Mouse (Mus musculus) B cell, adult 62 days (primary cell): Measurements from ENCODE around the gene Edc3. TPM values are rescaled to one million over a fixed set of nuclear protein-coding genes. Genes with fewer than 3 reads are reported as not detected.

Experiments used
- total RNA-seq: library from RNA; stranded (reverse); gene quantifications from 4 replicates; pipeline ENCODE4 v1.2.4, GENCODE M21; 2023

Gene Edc3
- 20.1 to 22.5 TPM (median 20.7 TPM) in 4 replicates for total RNA-seq

GRCm38 (mm10) chr9:57708068-57708719, at the start of gene Edc3:
TSS of gene Edc3 (plus strand) at chr9:57708540.

DNA sequence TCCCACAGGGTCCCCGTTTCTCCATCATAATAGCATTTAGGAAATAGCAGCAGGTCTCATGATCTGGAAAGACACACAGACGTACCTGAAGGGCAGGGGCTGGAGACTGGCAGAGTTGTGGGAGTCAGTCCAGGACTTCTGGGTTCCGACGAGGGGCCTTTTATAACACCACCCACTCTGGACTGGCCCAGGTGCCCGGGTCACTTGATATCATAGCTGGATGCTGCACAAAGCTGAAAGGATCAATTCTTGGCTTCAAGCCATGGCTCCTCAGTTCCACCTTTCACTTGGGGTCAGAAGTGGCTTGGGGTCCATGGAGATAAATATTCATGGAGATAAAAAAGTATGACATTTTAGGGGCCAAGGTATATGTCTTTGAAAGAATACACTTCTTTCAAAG, 24.8 kb upstream of the Edc3 start, which contains the start of gene Cyp1a2:
TSS of gene Cyp1a2 (minus strand) at position 184 of the 400 bp plus-strand sequence.

DNA sequence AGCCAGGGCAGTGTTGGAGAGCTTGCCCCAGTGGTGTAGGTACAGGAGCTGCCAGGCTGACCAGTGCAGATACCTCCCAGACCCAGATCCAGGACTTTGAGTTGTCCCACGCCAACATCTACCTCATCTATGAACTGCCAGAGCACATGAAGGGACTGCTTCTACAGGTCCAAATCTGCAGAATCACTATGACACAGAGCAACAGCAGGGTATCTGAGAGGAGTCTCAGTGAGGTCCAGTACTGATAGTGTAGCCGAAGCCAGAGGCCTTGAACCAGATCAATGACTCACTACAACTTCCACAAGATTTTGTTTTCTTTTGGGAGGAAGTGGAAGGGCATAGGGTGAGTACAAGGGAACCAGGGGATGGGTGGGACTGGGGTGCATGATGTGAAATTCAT, 20.6 kb upstream of the Edc3 start, which contains the start of gene Cyp1a1:
TSS of gene Cyp1a1 (plus strand) at position 178 of the 400 bp plus-strand sequence.

GRCm38 (mm10) chr9:57765364-57766351, 57.3 kb downstream of the Edc3 start, which contains the start of gene Clk3:
TSS of gene Clk3 (minus strand) at chr9:57765860.

Other genes starting within 250 kb of the Edc3 start
- 0.30 to 0.57 TPM (median 0.53 TPM) in 3 of 4 replicates, not detected in the other for gene Scamp5, start 240.5 kb upstream of the Edc3 start, total RNA-seq
- 0.43 to 0.95 TPM in 2 of 4 replicates, not detected in the others for gene Rpp25, start 204.5 kb upstream of the Edc3 start, total RNA-seq
- gene Cox5a, start 187.3 kb upstream of the Edc3 start, total RNA-seq: 84.0 to 104 TPM (median 98.3 TPM) in 4 replicates
- 11.6 to 15.8 TPM (median 11.9 TPM) in 4 replicates for gene Fam219b, start 171.0 kb upstream of the Edc3 start, total RNA-seq
- 9.3 to 11.6 TPM (median 11.3 TPM) in 4 replicates for gene Mpi, start 155.8 kb upstream of the Edc3 start, total RNA-seq
- 114 to 133 TPM (median 125 TPM) in 4 replicates for gene Scamp2, start 147.6 kb upstream of the Edc3 start, total RNA-seq
- gene Ulk3, start 119.1 kb upstream of the Edc3 start, total RNA-seq: 88.8 to 105 TPM (median 91.0 TPM) in 4 replicates
- gene Cplx3, start 102.3 kb upstream of the Edc3 start, total RNA-seq: 0.21 to 0.27 TPM in 2 of 4 replicates, not detected in the others
- gene Lman1l, start 87.8 kb upstream of the Edc3 start, total RNA-seq: 0.50 to 0.69 TPM (median 0.58 TPM) in 4 replicates
- 505 to 571 TPM (median 559 TPM) in 4 replicates for gene Csk, start 54.9 kb upstream of the Edc3 start, total RNA-seq
- not detected in 4 replicates for gene Cyp1a2, start 24.8 kb upstream of the Edc3 start, total RNA-seq
- gene Cyp1a1, start 20.6 kb upstream of the Edc3 start, total RNA-seq: not detected in 4 replicates
- gene Clk3, start 57.3 kb downstream of the Edc3 start, total RNA-seq: 200 to 224 TPM (median 217 TPM) in 4 replicates
- gene Arid3b, start 128.3 kb downstream of the Edc3 start, total RNA-seq: 104 to 119 TPM (median 105 TPM) in 4 replicates
- gene Ubl7, start 202.4 kb downstream of the Edc3 start, total RNA-seq: 78.8 to 84.9 TPM (median 81.9 TPM) in 4 replicates
- gene Sema7a, start 231.6 kb downstream of the Edc3 start, total RNA-seq: 31.6 to 37.2 TPM (median 33.9 TPM) in 4 replicates